Mouse (Mus musculus): Measurements from ENCODE around the gene Zbtb42.

The Zbtb42 gene

DNA sequence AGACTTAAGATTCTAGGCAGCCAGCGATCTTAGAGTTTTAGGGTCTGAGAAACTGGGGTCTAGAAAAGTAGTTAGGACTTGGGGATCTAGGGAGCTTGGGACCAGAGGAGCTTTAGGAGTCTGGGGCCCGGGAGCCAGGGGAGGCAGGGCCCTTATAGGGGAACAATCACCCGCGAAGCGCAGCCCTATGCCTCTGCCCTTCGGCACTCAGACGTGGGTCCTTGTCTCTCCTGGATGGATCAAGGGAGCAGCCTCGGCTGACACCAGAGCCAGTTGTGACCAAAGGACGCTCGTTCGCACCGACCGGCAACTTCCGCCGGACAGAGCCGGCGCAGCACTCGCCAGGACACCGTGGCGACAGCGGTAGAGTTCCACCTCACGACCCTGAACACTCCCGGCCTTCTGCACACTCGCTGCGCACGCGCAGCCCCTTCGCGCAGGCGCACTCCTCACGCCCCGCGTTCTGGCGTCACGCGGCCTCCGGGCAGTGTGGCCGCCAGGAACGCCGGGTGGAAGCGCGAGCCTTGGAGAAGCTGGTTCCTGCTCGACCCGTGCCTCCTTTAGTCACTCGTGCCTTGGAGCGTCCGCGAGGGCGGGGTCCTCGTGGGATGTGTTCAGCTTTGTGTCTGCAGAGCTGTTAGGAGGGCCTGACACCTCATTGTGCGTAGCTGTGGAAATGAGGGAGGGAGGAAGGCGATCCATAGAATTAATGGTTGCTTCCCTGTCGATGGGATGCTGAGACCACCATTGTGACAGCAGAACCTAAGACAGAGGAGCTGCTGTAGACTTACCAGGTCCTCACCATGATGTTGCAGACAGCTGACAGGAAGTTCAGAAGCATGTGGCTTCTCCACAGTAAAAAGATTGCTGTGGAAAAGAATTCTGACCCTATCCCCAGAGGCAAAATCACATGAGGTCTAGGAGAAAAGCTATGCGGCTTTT is 14.8 kb downstream of the Zbtb42 start:
- DNase-seq (ENCODE audit: low spot score), result peak; percentile 82

DNA sequence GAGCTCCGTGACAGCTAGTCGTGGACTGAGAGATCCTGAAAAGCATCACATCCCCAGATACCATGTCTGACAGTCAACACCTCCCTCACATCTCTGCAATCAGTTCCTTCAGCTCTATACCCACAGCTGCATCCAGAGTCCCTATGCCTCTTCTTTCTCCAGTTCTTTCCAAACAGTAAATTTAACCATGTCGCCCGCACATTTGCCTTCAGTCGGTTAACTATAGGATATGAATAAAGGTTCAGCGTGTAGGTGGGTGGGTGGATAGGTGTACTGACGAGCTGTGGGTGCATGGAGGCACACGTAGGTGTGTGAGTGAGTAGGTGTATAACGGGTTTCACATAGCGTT is 15.5 kb downstream of the Zbtb42 start:
- no peak for DNase-seq (ENCODE audit: low spot score)

DNA sequence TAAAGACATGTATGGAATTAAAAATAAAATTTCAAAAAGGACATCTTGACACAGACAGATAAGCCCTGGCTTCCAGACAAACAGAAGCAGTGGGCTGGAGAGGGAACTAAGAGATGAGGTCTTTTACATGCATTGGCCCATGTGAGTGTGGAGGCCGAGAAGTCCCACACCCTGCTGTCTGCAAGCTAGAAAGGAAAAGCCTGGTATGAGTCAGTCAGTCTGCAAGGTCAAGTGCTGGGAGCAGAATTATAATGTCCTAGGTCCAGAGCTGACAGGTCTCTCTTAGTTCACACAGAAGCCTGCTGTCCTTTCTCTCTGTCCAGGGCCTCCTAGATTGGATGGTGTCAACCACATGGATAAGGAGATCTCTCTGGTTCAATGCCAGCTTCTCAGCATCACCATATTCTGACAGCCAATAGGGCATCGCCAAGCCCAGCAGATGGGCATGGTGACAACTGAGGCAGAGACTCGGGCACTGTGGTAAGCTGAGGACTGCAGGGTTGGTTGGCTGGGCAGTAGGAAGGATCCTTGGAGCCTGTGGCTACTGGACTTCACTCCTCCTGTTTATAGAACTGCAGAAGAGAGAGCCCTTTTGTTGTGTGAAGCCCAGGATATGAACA is 18.3 kb downstream of the Zbtb42 start:
- DNase-seq (ENCODE audit: low spot score), result no peak

DNA sequence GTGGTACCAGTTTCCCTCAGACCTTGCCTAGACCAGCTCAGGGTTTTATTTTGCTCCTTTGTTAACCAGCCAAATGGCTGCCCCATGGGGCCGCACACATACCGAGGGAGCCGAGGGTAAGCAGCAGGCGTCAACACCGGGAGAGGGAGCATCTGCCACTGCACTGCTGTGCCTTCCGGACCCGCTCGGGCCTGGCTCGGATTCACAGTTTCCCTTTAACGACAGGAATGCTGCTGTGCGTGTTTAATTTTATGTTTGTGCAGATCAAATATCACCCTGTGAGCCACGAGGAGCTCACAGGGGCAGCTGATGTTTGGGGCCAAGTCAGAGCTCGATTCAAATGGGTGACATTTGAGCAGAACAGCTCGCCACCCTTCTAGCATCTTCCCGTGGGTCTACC is 21.9 kb downstream of the Zbtb42 start:
- DNase-seq (ENCODE audit: low spot score), result no peak

DNA sequence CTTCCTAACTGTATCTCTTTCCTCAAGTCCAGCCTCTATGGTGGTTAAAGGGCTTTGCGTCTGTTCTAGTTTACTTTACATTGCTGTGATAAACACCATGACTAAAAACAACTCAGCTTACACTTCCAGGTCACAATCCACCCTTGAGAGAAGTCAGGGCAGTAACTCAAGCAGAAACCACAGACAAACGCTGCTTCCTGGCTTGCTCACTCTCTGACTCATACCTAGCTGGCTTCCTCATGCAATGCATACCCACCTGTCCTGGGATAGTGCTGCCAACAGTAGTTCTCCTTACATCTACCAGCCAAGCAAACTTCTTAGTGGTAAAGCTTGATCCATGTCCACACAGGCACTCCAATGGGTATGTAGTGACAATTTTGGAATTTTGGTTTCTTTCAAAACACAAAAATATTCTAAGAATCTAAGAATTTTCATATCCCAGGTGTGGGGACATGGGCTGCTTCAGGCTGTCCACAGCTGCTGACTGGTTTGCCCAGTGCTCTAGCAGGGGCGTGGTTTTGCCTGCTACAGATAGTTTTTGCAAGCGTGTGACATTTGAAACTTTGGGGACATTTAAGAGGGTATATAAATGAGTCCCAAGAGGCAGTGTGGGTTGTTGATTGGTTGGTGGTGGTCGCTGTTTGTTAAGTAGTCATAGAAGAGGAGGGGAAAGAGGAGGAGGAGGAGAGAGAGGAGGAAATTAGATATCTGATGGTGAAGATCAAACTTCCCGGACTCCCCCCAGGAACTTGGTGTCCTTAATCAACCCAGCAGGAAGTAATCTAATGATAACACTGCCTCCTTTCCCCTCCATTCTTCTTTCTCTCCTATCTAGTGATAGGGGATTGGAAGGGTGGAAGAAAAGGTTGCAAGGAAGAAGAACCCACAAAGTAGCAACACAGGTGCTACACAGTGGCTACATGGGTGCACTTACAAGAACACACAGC is 24.0 kb downstream of the Zbtb42 start:
- DNase-seq (ENCODE audit: low spot score), result no peak

DNA sequence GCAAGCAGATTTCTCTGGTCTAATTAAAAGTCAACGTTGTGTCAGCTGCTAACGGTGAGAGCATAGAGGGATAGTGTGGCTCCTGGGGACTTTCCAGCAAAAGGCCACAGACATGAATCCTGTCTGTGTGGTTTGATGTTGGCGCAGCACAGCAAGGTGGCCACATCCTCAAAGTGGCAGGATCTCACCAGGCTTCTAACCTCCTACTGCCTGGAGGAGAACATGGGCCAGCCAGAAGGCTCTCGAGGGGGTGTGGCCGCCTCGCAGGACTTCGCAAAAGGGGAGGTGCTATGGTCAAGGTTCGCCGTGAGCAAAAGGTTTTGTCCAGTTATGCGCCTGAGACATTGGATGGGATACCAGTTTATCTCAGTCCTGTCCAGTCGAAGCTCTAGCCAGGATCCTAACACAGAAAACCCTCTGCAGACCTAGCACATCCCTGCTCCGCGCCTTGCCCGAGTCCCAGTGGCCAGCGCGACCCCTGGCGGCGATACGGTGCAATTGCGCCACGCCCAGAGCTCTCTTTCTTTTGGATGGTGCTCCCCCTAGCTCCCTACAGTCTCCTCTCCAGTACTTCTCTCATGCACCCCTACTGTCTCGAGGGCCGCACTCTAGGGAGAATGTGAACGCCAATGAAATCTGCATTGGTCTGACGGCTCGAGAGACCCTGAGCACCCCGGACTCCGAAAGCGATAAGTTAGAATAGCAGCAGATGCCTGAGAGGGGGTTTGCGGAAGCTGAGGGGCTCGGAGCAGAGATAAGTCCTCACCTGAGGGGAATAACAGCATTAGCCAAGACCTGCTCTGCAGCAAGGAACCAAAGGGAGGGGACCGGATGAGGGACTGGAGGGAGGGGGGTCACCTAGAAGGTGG is 28.3 kb downstream of the Zbtb42 start:
- DNase-seq (ENCODE audit: low spot score), result peak; percentile 75

DNA sequence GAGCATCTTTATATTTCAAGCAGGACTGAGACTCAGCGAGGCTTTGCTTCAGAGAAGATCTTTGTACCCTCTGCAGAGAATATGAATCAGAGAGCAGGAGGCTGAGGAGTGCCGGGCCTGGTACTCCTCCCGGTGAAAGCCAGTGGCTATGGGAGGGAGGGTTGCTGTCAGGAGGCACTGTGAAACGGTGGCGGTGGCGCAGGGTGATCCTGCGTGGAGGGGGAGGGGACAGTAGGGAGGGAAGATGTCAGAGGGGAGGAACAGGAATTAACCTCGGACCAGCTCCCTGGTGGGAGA is 28.9 kb downstream of the Zbtb42 start:
- DNase-seq (ENCODE audit: low spot score), result no peak

DNA sequence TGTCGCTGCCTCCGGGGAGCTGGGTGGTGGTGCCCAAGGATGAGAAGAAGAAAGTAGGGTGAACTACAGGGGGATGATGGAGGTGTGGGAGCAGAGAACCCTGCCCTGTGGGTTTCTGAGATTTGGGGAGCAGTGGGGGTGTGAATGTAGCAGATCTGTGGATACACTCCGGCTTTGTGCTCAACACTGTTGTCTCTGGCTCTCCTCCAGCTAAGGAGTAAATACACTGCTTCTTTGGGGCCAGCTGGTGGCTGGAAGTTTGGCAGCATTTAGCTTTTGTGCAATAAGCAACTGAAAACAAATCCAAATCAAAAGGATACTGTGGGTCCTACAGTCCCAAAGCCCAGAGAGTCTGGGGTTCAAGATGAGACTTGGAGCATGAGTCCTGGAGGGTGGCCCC is 35.4 kb downstream of the Zbtb42 start:
- DNase-seq (ENCODE audit: low spot score), result no peak

DNA sequence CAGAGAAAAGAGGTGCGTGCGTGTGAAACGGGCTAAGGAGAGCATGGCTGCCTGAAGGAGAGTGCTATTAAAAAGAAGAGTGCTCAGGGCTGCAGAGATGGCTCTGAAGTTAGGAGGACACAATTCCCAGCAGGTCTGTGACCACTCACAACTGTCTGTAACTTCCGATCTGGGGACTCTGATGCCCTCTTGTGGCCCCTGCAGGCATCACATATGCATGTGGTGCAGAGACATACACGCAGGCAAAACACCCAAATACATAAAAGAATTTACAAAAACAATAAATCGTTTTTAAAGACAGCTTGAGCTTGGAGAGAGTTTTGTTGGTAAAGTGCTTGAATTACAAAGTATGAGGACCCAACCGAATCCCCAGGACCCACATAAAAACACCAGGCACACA is 38.5 kb downstream of the Zbtb42 start:
- DNase-seq (ENCODE audit: low spot score), result no peak

DNA sequence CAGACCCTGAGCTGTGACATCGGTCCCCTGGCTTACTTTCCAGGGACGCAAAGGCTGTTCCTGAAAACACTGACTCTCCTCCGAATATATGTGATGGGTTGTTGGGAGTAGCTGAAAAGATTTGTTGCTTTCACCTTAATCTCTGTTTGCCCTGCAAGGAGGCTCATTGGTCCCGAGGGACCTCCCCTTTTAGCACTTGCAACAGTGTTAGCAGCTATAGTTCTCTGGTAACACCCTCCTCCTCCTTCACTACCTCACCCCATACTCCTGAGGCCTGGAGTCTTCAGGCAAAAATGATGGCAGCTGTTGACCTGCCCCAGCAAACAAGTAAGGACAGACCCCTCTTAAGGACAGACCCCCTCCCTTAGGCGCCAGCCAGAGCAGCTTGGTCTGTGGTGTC is 40.4 kb downstream of the Zbtb42 start:
- DNase-seq (ENCODE audit: low spot score), result no peak

DNA sequence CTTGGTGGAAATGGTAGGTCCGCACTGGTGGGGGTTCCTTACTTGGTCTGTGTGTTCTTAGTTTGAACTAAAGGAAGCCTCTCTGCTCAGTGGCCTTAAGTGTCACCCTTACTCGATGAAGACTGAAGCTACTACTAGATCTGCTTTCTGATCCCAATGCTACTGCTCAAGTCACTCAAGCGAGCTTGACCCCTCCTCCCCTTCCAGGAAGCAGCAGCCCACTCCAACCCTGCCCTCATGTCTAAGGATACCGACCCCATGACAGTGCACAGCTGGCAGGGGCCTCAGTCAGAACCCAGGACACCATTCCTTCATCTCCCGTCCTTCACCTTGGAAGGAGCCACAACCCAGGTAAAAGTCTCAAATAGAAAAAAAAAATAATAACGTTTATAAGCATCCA is 41.6 kb downstream of the Zbtb42 start, which contains the start of gene Cep170b:
Gene Cep170b (plus strand): TSS at position 240 of the 400 bp plus-strand sequence.
- no peak for DNase-seq (ENCODE audit: low spot score)

DNA sequence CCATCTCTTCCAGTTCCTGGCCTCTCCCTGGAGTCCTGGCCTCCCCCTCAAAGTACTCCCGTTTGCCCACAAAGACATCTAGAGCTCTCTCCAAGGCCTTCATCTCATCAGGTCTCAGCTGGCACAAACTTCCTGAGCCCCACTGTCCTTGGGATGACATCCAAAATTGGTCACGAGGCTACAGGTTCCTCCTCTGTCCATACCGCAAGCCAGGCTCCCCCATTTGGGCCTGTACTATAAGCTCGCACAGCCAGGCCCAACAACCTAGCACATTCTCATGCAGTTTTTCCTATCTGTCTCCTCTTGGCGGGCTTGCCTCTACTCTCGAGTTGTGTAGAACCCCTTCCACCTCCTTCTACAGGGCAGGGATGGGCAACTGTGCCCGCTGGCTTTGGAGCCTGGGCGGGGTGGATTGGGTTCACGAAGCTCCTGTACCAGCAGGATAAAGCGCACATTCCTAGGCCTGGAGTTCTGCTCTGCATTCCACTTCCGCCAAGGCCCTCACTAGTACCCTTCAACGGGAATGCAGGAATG is 42.3 kb downstream of the Zbtb42 start:
- DNase-seq (ENCODE audit: low spot score), result no peak

DNA sequence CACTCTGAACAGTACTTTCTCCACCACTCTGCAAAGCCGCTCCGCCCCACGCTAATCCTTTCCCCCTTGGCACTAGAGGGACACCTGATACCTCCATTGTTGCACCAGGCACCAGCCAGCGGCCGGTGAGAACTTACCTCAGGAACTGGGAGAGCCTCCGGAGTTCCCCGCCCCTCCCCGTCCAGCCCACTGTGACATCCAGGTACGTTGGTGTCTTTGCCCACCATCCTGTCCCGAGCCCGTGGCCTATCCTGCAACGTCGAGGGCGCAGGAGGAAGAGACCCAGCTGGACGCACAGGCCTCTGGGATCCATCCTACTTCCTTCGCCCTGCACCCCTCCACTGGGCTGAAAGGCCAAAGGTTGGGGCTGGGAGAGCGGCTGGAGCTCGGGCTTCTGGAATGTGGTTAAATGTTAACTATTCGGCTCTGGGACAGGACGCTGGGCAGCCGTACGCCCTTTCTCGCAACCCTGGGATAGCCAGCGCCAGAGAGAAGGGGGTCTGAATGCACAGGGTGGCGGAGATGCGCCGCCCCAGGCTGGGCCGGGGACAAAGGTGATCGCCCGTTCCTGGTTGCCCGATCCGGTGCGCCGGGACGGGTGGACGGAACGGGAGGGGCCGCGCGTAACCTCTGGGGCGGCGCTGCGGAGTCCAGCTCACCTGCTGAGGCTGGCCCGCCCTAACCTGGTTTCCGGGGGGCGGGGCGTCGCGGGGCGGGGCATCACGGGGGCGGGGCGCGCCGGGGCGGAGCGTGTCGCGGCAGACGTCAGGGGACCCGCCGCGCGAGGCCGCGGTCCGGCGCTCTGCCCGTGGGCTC is 43.0 kb downstream of the Zbtb42 start:
- DNase-seq (ENCODE audit: low spot score), result no peak

DNA sequence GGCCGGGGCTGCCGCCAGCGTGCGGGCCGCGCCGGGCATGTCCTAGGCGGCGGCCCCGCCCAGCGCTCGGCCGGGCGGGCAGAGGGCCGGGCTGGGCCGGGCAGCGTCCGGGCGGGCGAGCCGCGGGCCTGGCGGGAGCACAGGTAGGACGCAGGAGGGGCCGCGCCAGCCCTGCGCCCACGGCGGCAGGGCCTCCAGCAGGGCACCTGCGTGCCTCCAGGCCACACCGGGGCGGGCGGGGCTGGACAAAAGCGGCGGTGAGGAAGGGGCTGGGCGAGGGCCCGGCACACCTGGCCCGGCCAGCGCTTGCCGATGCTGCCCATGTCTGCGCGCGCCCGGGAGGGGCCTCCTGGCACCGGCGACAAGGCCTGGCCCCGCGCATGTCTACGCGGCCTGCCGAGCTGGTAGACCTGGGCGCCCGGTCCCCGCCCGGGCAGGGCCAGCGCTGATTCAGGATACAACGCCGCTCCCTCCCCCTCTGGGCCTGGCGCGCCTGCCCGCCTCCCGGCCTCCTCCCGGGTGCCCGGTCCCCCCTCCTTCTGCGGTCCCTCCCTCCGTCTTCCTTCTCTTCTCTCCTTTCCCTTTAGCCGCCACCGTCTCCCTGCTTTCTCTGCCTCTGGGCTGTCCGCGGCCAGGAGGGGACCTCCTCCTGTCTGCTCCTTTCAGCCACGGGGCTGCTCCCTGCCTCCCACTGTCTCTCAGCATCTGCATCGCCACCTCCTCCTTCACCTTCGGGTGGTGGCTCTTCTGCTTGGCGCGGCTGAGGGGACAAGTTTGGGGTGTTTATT is 43.8 kb downstream of the Zbtb42 start:
- peak; percentile 49 for DNase-seq (ENCODE audit: low spot score)

DNA sequence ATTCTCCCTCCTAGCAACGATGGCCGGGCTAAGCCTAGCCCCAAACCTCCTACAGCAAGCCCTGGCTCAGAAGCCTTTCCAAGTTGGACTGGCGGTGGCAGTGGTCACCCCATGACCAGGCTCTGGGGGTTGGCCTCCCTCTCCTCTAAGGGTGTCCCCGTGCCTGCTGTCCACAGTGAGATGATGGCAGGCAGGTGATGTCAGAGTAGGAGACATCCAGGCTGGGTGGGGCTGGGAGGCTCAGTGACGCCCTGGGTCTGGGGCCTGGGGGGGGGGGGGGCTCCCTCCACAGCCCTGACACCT is 44.4 kb downstream of the Zbtb42 start:
- no peak for DNase-seq (ENCODE audit: low spot score)

DNA sequence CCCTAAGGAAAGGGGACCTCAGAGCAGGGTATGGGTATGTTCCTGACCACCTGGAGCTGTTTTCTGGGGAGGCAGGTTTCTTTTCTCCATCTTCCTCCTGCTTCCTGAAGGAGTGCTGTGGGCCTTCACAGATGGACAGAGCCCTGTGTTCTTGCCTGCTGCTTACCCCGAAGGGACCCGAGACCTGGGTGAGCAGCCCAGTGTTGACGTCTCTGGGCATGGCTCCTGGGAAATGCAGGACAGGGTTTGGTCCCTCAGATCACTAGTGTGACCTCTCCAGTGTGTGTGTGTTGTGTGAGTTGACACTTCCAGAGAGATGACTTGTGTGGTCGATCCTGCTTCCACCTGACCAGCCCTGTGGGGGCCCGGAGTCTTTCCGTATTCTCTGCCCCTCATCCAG is 44.8 kb downstream of the Zbtb42 start:
- no peak for DNase-seq (ENCODE audit: low spot score)

DNA sequence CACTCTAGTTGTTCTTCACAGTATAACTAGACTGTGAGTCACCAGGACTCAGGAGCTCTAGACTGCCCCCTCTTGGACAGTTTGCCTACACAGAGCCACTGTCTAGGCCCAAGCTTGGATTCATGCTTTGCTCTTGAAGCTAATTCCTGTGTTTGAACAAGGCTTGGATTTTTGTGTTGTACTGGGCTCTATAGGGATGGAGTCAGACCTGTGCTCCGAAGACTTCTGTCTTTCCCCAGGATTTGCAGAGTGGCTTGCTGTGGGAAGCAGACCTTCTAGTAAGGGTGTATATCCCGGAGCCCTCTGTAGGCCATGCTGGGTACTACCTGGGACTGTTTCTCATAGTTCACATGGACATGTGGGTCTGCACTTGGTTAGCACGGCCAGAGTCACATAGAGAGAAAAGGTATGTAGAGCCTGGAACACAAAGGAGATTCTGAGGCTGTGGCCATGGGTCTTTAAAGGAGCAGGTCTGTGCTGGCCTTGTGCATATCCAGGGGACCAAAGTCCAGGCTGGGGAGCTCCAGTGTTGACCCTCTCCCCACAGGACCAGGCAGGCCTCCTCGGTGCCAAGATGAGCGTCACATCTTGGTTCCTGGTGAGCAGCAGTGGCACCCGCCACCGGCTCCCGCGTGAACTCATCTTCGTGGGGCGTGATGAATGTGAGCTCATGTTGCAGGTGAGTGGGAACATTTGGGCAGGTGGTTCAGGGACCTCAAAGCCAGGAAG is 45.6 kb downstream of the Zbtb42 start:
- DNase-seq (ENCODE audit: low spot score), result no peak

DNA sequence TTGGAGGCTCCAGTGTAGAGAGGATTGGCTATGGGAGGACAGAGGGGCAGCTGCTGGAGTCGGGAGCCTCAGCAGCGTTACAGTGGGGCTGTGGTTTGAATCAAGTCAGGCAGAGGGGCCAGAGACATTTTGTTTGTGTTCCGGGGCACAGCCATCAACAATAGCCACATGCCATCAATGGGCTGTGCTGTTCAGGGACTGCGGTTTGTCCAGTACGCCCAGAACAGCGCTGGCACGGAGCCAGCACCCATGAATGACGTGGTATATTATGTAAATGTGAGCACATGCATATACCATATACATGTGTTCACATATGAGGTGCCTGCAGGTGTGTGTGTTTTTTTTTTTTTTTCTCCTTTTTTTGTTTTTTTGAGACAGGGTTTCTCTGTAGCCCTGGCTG is 49.2 kb downstream of the Zbtb42 start:
- DNase-seq (ENCODE audit: low spot score), result no peak

DNA sequence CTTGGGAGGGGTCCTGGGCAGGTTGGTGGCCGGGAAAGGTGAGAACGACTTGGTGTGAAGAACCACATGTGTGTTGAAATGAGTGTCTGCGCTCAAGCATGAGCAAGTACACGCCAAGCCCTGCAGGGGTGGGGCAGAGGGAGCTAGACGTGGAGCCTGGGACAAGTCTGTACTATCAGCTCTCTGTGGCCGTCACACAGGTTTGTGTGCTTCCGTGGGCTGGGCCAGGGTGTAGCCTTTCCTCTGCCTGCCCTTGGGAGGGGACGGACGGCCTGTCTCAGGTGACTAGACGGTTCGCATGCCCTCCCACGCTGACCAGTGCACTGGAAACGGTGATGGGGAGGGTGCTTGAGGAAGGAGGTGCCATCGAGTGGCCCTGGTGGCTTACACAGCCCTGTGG is 52.2 kb downstream of the Zbtb42 start:
- no peak for DNase-seq (ENCODE audit: low spot score)

Measured in urinary bladder, postnatal 10 days (tissue).